Mouse (Mus musculus) heart, postnatal 25 days (tissue): Measurements from ENCODE around the gene Olfr372. TPM values are rescaled to one million over a fixed set of nuclear protein-coding genes. Genes with fewer than 3 reads are reported as not detected.
"Not testable (repeated sequence)": the region's sequence is repeated elsewhere in the genome, so short reads cannot be mapped to it uniquely, and the experiment has no call there.

ENCODE experiments used
- DNase-seq: peaks from one replicate; pipeline ENCODE4 v3.0.0; 2022; ENCODE audit warnings: low spot score
- intact Hi-C: fragments of 180-260 bp; cut with DNase I; formaldehyde crosslinking; loops from one replicate; pipeline ENCODE4 v1.15.1; 2025
- total RNA-seq, 2 experiments: library from RNA; stranded (reverse); gene quantifications; 2 replicates each; pipeline ENCODE4 v1.2.3; 2021

Gene Olfr372
- total RNA-seq, 2 experiments from 2014 or later: not detected

DNA sequence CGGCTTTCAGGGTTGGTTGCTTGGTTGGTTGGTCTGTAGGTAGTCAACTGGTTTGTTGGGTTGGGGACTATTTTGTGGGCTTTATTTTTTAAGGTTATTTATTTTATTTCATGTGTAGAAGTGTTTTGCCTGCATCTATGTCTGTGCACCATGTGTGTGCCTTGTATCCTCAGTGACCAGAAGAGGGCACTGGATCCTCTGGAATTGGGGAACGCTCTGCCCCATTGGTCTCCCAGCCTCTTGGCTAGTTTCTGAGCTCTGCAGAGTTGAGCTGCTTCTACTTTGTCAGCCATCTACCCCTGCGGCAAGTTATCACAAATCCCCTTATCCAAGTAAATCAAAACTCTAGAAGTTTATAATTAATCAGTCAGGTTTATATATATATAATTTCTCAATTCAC, 46.6 kb downstream of the Olfr372 start:
- intact Hi-C loops, DNase-seq: not testable (repeated sequence)

- DNase-seq, intact Hi-C loops: not testable (repeated sequence)
Measured at GRCm38 (mm10) chr8:72096721-72097120, 55.7 kb downstream of the Olfr372 start.

- not testable (repeated sequence) for DNase-seq
- intact Hi-C loops: loop anchor here (1.0 kb wide), 1 partner anchor 97 kb away; no protein-coding TSS in a partner anchor
Measured at GRCm38 (mm10) chr8:72099377-72100103, 58.5 kb downstream of the Olfr372 start.

DNA sequence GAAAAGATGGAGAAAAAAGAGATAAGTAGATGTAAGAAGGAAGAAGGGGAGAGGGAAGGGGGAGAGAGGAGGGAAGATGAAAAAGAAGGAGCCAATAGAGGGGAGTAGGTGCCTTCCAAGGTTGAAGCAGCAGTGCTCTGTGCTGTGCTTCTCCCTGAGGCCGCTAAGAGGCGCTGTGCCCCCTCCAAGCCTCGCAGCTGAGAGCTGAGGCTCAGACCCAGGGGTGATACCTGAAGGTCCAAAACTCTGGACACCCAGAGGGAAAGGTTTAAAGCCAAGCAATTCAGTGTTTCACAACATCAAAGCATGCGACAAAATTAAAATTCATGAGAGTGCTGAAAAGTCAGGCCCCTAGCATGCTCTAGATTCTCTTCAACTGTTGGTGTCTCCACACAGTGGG, 64.1 kb downstream of the Olfr372 start:
- DNase-seq: no peak
- intact Hi-C loops: no loop called here

DNA sequence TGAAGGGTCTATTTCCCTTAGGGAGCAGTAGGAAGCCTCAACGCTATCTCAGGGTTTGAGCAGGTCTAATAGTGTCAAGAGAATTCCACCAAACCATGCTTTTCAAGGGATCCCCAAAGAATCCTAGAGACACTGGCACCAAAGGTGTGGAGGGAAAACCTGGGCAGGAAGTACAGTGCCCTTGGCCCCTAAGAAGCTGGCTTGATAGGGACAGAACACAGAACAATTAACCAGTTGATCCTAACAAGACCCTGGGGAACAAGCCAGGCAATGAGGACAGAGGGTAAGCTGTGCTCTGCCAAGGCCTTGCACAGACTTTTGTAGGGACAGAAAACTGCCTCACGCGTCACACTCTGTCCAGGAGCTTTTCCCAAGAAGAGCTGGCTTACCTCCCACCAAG, 65.7 kb downstream of the Olfr372 start, which contains the start of gene Olfr374:
TSS of gene Olfr374 (plus strand) at position 301 of the 400 bp plus-strand sequence.
- intact Hi-C loops: no loop called here
- DNase-seq: no peak

Other genes starting within 250 kb of the Olfr372 start
- 1 to 10 TPM; 5.5 to 6.7 TPM for gene Zfp709, start 159.2 kb upstream of the Olfr372 start, total RNA-seq
- 1 to 10 TPM; 3.1 to 6.1 TPM for gene Zfp882, start 132.6 kb upstream of the Olfr372 start, total RNA-seq
- 10 to 100 TPM; 22.4 to 28.8 TPM for gene Zfp617, start 132.6 kb upstream of the Olfr372 start, total RNA-seq
- 1 to 10 TPM; 5.5 to 10.0 TPM for gene Zfp961, start 90.2 kb upstream of the Olfr372 start, total RNA-seq
- under 1 TPM; 0.70 to 0.73 TPM for gene Cyp4f18, start 31.6 kb upstream of the Olfr372 start, total RNA-seq
- gene Olfr373, start 42.0 kb downstream of the Olfr372 start, total RNA-seq: not detected
- not detected for gene Olfr374, start 65.8 kb downstream of the Olfr372 start, total RNA-seq
- gene Tpm4, start 93.8 kb downstream of the Olfr372 start, total RNA-seq: 100 to 1,000 TPM; 105 to 108 TPM
- gene Rab8a, start 120.0 kb downstream of the Olfr372 start, total RNA-seq: 10 to 100 TPM; 23.4 to 23.5 TPM
- not detected for gene Hsh2d, start 148.4 kb downstream of the Olfr372 start, total RNA-seq
- under 1 TPM in 1 of 2 experiments, not detected in 1; 0.49 TPM for gene Cib3, start 171.6 kb downstream of the Olfr372 start, total RNA-seq
- gene Gm11034, start 172.4 kb downstream of the Olfr372 start, total RNA-seq: not detected
- gene Fam32a, start 178.5 kb downstream of the Olfr372 start, total RNA-seq: 10 to 100 TPM; 20.4 to 20.7 TPM
- 10 to 100 TPM; 44.0 to 46.1 TPM for gene Ap1m1, start 198.8 kb downstream of the Olfr372 start, total RNA-seq